Mouse (Mus musculus) mouse embryonic stem cell (cell line): ENCODE measurements around the gene Ncmap.

Source experiments
- in situ Hi-C, 2 experiments: fragments of 300-500 bp; cut with MboI; formaldehyde crosslinking; loops; 1 replicate in 1 of 2; 3 replicates in 1 of 2; pipeline ENCODE4 v1.14.3; 2019 to 2020; ENCODE audit warnings: low sequenced_read_pairs in 2 of 2, low pct_unique_long_range_greater_than_20kb in 1 of 2, mixed read lengths in 1 of 2; ENCODE audit not compliant: unreplicated experiment in 1 of 2

Gene Ncmap

GRCm38 (mm10) chr4:135357221-135357920, 40.7 kb downstream of the Ncmap start:
- in situ Hi-C loops: loop anchor here in 1 of 2 experiments (10.0 kb wide), 1 partner anchor 137 kb away; the partner anchor contains the start of genes Nipal3 and Stpg1

DNA sequence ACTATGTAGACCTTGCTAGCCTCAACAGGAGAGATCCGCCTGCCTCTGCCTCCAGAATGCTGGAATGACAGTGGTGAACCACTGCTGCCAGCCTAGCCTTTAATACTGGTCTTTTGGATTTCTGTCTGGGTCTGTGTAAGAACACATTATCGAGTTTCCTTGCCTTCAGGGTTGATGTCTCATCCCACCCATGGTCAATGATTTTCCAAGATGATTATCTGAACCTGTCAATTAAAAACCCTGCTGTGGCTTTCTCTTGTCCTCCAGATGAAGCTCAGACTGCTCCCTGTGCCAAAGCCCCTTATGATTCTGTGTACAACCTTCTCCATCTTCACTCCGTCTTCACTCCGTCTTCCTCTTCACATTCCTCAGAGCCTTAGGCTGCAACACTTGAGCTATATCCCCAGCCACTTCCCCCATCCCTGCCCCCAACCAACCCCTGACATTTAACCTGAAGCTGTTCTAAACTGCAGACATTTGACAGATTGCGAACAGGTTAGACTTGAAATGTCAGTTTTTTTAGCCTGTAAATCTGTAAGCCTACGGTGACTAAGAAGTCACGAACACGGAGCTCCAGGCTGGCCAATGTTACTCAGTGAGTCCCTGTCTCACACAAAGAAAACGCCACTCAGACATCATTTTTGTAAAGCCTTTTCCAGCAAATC, 42.0 kb downstream of the Ncmap start:
- in situ Hi-C loops: loop anchor here in 1 of 2 experiments (10.0 kb wide), 1 partner anchor 139 kb away; the partner anchor contains the start of genes Nipal3 and Stpg1

- in situ Hi-C loops: loop anchor here in 1 of 2 experiments (10.0 kb wide), 1 partner anchor 140 kb away; the partner anchor contains the start of genes Nipal3 and Stpg1
Measured at GRCm38 (mm10) chr4:135354751-135355150, 43.3 kb downstream of the Ncmap start.

- in situ Hi-C loops: loop anchor here in 1 of 2 experiments (10.0 kb wide), 1 partner anchor 141 kb away; the partner anchor contains the start of genes Nipal3 and Stpg1
Measured at GRCm38 (mm10) chr4:135353794-135354450, 44.1 kb downstream of the Ncmap start.

- in situ Hi-C loops: loop anchor here in 1 of 2 experiments (10.0 kb wide), 1 partner anchor 142 kb away; the partner anchor contains the start of genes Nipal3 and Stpg1
Measured at GRCm38 (mm10) chr4:135353066-135353793, 44.8 kb downstream of the Ncmap start, which contains the start of gene Srrm1. Gene Srrm1, minus strand, starts transcription at chr4:135353321.

DNA sequence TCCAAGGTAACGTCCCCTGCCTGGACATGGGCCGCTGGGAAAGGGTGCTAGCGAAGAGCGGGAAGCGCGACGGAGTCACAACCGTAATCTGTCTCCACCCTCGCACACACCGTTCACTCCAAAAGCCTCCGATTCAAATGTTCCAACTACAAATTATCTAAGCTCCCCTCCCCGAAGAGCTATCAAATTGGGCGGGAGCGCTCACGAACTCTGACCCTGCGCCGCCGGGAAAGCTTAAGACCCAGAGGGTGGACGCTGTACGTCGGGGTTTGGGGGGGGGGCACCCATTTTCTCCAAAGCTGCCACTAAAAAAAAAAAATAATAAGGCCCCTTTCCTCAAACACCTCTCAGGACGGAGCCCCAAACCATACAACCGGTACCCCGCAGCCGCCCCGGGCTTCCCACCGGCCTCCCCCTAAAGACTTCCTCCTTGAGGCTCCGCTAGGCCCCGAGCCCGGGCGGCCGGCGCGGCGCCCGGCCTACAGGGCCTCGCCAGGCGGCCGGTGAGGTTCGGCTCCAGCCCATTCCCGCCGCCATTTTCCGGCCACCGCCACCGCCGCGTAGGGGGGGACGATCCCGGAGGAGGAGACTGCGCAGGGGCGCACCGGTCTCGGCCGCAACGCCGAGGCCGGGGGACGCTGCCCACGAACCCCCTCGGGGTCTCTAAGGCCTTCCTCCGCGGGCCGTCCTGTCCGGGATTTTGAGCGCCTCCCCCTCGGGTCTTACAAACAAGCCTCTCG, 45.5 kb downstream of the Ncmap start:
- in situ Hi-C loops: loop anchor here in 1 of 2 experiments (10.0 kb wide), 1 partner anchor 142 kb away; the partner anchor contains the start of genes Nipal3 and Stpg1

- in situ Hi-C loops: no loop called here
Measured at GRCm38 (mm10) chr4:135337376-135337942, 60.6 kb downstream of the Ncmap start.

DNA sequence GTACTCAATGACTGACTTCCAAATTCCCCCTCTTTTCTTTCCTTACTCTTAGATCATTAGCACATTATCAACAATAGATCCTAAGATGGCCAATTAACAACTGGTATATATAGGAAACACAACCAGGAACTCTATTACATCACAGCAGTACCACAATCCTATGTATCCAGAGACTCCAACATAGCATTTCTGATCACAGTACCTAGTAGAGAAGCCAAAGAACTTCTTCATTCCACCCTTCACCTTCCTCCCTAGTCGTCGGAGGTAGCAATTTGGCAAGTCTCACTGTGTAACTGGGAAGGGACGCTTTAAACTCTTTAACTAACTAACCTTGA, 62.0 kb downstream of the Ncmap start:
- in situ Hi-C loops: no loop called here

DNA sequence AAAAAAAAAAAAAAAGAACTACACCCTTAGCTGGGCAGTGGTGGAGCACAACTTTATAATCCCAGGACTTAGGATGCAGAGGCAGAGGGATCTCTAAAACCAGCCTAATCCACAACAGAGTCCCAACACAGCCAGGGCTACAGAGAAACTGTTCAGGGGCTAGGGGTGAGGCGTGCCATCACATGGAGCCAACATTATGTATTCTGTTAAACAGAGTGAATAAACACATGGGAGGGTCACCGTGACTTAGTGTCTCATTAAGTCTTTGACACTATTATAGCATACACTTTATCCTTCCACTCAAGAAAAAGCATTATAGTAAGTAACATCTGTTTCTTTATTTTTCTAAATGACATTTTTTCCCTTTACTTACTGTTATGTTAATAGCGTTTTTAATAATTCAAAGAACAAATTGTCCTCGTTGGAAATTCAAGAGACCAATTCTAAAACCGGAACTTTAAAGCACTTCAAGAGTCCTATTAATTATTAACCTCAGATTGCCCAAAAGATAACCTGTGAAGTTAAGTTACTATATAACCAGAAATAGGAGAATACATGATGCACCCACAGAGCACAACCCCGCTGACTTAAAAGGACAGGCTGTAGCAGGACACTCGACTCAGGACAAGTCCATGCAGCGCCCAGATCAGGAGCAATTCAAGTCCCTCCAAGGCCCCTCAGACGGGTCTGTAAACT, 62.6 kb downstream of the Ncmap start:
- in situ Hi-C loops: no loop called here

GRCm38 (mm10) chr4:135326469-135326868, 71.6 kb downstream of the Ncmap start:
- in situ Hi-C loops: no loop called here

DNA sequence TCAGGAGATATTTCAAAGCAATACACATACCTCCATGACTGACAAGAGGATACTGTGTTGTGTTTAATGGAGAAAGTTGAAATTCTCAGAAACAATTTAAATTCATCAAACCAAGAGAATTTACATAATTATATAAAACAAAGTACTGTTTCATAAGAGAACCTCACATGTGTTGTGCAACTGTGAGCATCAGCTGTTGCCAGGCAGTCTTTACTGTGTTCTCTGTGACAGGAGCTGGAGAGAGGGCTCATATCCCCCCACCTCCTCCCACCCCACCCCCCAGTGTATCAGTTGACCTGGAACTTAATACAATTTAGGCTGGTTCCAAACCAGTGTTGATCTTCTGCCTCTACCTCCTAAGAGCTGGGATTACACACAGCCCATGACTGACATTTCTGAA, 72.0 kb downstream of the Ncmap start:
- in situ Hi-C loops: no loop called here

DNA sequence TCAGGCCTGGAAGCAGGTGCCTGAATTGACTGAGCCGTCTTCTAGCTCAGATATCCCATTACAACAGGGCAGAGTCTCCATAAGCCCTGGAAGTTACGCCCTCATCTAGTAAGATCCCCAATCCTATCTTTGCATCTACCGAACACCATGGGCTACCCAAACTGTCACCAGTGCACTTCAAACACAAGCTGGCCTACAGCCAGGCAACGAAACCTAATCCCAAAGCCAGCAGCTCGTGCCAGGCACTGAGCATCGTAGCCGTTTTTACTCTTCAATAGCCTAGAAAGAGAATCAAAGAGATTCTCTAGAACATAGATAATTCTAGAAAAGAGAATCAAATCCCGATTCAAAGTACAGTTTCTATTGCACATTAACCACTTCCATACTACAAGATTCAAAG, 75.0 kb downstream of the Ncmap start:
- in situ Hi-C loops: no loop called here
